Mouse (Mus musculus) gastrocnemius, adult 2 months (tissue): ENCODE measurements around the gene Obp1a. TPM values are rescaled to one million over a fixed set of nuclear protein-coding genes. Genes with fewer than 3 reads are reported as not detected.

Source experiments
- DNase-seq: peaks from one replicate; pipeline ENCODE4 v3.0.0; 2022
- H3K27ac ChIP-seq: fragments of 200-600 bp; 2 replicates; pipeline ENCODE4 v1.8.1; 2022; ENCODE audit warnings: mild to moderate bottlenecking
- H3K4me3 ChIP-seq: fragments of 200-600 bp; 2 replicates; pipeline ENCODE4 v1.8.1; 2022; ENCODE audit warnings: mild to moderate bottlenecking, moderate library complexity
- CTCF ChIP-seq: fragments of 200-600 bp; IDR thresholded peaks from 2 replicates; pipeline ENCODE4 v1.8.1; 2022; ENCODE audit warnings: antibody characterized with exemption, mild to moderate bottlenecking, moderate library complexity
- intact Hi-C: fragments of 180-260 bp; cut with DNase I; formaldehyde crosslinking; loops from one replicate; pipeline ENCODE4 v1.15.1; 2025
- long read RNA-seq, 2 experiments: library from polyadenylated mRNA; stranded (forward); transcript quantifications; one replicate each; pipeline ENCODE4 v2.0.0; 2021
- total RNA-seq, 2 experiments: library from RNA; stranded (reverse); gene quantifications; 2 replicates each; pipeline ENCODE4 v1.2.3; 2021

Obp1a gene
- total RNA-seq, result not detected
- long read RNA-seq, experiment 1, result 0 reads
- long read RNA-seq, experiment 2, result 0 reads

DNA sequence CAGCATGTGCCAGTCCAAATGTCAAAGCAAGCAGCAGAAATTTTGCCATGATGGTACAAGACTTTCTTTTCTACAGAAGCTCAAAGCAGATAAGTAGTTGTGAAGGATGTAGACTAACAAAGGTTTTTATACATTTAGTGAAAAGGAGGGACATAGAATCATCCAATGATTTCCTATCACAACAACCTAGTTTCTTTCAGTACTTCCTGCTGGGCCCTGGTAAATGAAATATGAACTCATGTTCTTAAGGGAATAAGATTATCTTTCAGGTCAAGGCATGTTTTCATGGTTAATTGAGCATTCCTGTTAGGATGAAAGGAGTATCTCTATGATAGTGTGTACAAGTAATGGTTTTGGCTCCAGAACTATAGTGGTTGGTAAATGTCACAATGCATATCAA is at the start of gene Obp1a:
TSS of gene Obp1a (minus strand) at position 101 of the 400 bp plus-strand sequence.
- TF ChIP-seq CTCF, result no peak
- H3K4me3 ChIP-seq, result no peak within 1 kb of the TSS
- DNase-seq, result no peak
- intact Hi-C loops, result no loop called here
- H3K27ac ChIP-seq, result no peak within 1 kb of the TSS

DNA sequence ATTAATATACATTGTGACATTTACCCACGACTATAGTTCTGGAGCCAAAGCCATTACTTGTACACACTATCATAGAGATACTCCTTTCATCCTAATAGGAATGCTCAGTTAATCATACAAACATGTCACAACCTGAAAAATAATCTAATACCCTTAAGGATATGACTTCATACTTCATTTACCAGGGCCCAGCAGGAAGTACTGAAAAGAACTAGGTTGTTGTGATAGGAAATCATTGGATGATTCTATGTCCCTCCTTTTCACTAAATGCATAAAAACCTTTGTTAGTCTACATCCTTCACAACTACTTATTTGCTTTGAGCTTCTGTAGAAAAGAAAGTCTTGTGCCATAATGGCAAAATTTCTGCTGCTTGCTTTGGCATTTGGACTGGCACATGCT is 34.0 kb upstream of the Obp1a start, which contains the start of gene Gm5938:
TSS of gene Gm5938 (plus strand) at position 301 of the 400 bp plus-strand sequence.
- no peak for TF ChIP-seq CTCF
- Histone ChIP-seq H3K4me3 (no peak within 1 kb of the TSS), H3K27ac (no peak within 1 kb of the TSS)
- intact Hi-C loops, result no loop called here
- no peak for DNase-seq

Other genes with a start within 250 kb of the Obp1a start
- gene Pbsn, start 237.8 kb downstream of the Obp1a start, total RNA-seq, result not detected
- not detected for gene Gm14744, start 226.6 kb downstream of the Obp1a start, total RNA-seq
- not detected for gene 5430402E10Rik, start 166.3 kb downstream of the Obp1a start, total RNA-seq
- gene Gm5938, start 34.1 kb upstream of the Obp1a start, total RNA-seq, result not detected
- not detected for gene Obp1b, start 95.4 kb upstream of the Obp1a start, total RNA-seq
- not detected for gene Gm14743, start 154.5 kb upstream of the Obp1a start, total RNA-seq